Mouse (Mus musculus): ENCODE data around the gene Rnpep. TPM values are rescaled to one million over a fixed set of nuclear protein-coding genes. Genes with fewer than 3 reads are reported as not detected.

Gene Rnpep
- total RNA-seq, 2 experiments from 2014 or later = 12.0 to 12.9 TPM

Other genes with a start within 250 kb of the Rnpep start
- gene Lgr6, start 178.8 kb downstream of the Rnpep start, total RNA-seq (2021) = under 1 TPM; 0.51 to 0.54 TPM
- under 1 TPM; 0.20 to 0.38 TPM for gene Ptpn7, start 151.4 kb downstream of the Rnpep start, total RNA-seq (2021)
- gene Arl8a, start 137.3 kb downstream of the Rnpep start, total RNA-seq (2021) = 10 to 100 TPM; 14.9 to 15.7 TPM
- under 1 TPM; 0.59 to 0.83 TPM for gene Gpr37l1, start 116.4 kb downstream of the Rnpep start, total RNA-seq (2021)
- under 1 TPM in 1 of 2 experiments, not detected in 1; 0.18 TPM for gene Elf3, start 25.5 kb downstream of the Rnpep start, total RNA-seq (2021)
- 100 to 1,000 TPM; 282 to 296 TPM for gene Timm17a, start 29.7 kb upstream of the Rnpep start, total RNA-seq (2021)
- 10 to 100 TPM in 1 of 2 experiments, 1 to 10 TPM in 1; 3.0 to 10.9 TPM for gene Lmod1, start 40.7 kb upstream of the Rnpep start, total RNA-seq (2021)
- 100 to 1,000 TPM; 236 to 261 TPM for gene Shisa4, start 91.2 kb upstream of the Rnpep start, total RNA-seq (2021)
- 10 to 100 TPM; 26.0 to 29.0 TPM for gene Ipo9, start 146.4 kb upstream of the Rnpep start, total RNA-seq (2021)